Mouse (Mus musculus): ENCODE results near the gene Cd80.
"Not testable (repeated sequence)": the region's sequence is repeated elsewhere in the genome, so short reads cannot be mapped to it uniquely, and the experiment has no call there.

- not testable (repeated sequence) for TF ChIP-seq CTCF (conservative IDR thresholded peaks at IDR 0.05; ENCODE audit: low read length); POU5F1 (IDR thresholded peaks at IDR 0.05; ENCODE audit: borderline replicate concordance, low read length); NANOG (IDR thresholded peaks at IDR 0.05; ENCODE audit: borderline replicate concordance, low read length)
Measured at GRCm38 (mm10) chr16:38446141-38446540, 9.2 kb upstream of the Cd80 start.

Measured in E14TG2a.4 (cell line).